Mouse (Mus musculus): ENCODE results near the gene Ucp3. TPM values are rescaled to one million over a fixed set of nuclear protein-coding genes. Genes with fewer than 3 reads are reported as not detected.

Gene Ucp3
- polyA plus RNA-seq, 1 experiment from 2014 or later, result not detected

DNA sequence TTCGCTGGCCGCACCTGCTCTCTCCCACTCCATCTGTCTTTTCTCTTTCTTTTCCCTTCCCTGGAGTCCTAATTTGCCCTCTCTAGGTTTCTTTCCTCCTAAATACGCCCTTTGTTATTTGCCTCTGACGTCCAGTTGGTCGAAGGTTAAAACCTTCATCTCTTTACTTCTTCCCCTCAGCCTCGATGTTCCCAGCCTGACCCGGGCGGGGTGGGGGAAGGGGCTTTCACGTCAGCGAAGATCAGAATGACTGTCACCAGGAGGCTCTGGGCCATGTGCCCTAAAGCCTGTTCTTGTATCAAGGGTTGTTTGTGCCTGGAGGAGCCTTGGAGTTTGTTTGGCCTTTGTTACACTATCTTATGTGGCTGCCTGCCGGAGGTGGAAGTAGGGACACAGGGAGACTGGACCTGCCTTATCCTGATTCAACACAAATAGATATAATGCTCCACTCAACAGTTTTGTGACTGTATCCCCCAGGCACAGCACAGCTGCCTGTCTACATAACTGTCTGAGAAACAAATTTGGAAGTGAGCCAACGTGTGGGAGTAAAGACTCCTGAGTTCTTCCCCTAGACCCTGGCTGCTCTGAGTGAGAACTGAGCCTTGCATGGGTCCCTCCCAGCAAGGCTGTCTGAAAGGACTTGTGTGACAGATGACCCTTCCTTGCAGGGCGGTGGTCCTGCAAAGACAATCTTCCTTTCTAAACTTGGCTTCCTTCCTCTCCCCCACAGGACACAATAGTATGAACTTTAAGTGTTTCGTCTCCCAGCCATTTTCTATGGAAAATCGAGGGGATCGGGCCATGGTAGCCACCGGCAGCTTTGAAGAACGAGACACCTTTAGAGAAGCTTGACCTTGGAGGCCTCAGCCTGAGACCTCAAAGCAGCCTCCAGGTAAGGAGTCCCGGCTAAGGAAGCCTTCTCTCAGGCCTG is 21.0 kb downstream of the Ucp3 start:
- Histone ChIP-seq H3K4me2 (ENCODE audit: low read length) (peak overlapping the region; percentile 87), H3K9me3 (ENCODE audit: control insufficient read depth, low read length) (no peaks in the 10 kb centered on the region), H3K27ac (ENCODE audit: low read depth) (peak overlapping the region; percentile 55; the same call in 1 of the 2 replicates), H3K27me3 (replicated peaks; ENCODE audit: control insufficient read depth, insufficient read depth, low read length) (no peaks in the 10 kb centered on the region), H3K4me1 (replicated peaks; ENCODE audit: control insufficient read depth, insufficient read depth, low read length) (peaks cover 41% of the 10 kb centered on the region), H3K36me3 (ENCODE audit: control insufficient read depth, insufficient read depth, low read length) (peaks cover 19% of the 10 kb centered on the region), H3K4me3 (ENCODE audit: low read depth, low read length) (peak overlapping the region; percentile 43), H3K9ac (ENCODE audit: low read length) (peak overlapping the region; percentile 38)
- no peak for ATAC-seq (replicated peaks; ENCODE audit: low FRiP score, low TSS enrichment, low read depth)
- DNase-seq (ENCODE audit: low spot score), result peak; percentile 77
- 29% methylated on average over 19 of the region's 19 CpGs for WGBS

DNA sequence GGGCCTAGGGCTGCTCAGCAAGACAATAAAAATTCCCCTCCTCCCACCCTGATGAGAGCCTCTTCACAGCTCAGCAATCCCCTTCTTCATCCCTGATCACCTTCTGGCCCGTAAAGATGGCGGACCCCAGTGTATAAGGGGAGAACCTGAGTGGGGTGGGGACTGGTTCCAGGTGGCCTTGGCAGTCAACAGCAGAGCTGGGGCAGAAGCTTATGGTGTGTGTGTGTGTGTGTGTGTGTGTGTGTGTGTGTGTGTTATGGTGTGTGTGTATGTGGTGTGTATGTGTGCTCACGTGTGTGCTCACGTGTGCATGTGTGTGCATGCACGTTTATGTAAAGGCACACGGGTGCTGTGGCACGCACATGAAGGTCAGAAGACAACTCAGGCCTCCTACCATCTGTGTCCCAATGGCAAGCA is 21.6 kb downstream of the Ucp3 start:
- 86% methylated on average over 7 of the region's 7 CpGs for WGBS
- no peak for ATAC-seq (replicated peaks; ENCODE audit: low FRiP score, low TSS enrichment, low read depth)

DNA sequence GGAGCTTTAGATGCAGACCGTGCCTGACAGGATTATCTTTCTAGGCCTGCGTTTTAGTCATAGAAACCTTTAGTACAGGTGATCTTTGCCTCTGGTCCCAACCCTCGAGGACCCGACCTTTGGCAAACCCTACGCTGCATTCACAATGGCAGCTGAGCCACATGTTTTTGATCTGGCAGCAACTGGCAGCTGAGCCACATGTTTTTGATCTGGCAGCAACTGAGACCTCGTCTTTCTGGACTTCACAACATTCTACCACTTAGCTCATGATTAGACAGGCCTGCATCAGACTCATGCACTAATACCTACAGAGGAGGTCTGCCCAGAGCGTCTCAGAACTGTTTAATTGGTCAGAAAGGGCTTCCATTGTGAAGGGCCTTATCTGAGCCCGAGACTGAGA is 22.3 kb downstream of the Ucp3 start:
- peaks cover 26% of the 10 kb centered on the region for H3K36me3 ChIP-seq (ENCODE audit: control insufficient read depth, insufficient read depth, low read length)
- ATAC-seq (replicated peaks; ENCODE audit: low FRiP score, low TSS enrichment, low read depth) (no peak), DNase-seq (ENCODE audit: low spot score) (no peak)
- peaks cover 39% of the 10 kb centered on the region for H3K4me1 ChIP-seq (replicated peaks; ENCODE audit: control insufficient read depth, insufficient read depth, low read length)
- H3K4me2 ChIP-seq (ENCODE audit: low read length), result peak overlapping the region; percentile 87
- H3K27ac ChIP-seq (ENCODE audit: low read depth), result peak overlapping the region; percentile 69
- WGBS, result 43% methylated on average over 8 of the region's 8 CpGs
- H3K27me3 ChIP-seq (replicated peaks; ENCODE audit: control insufficient read depth, insufficient read depth, low read length), result no peaks in the 10 kb centered on the region
- H3K9me3 ChIP-seq (ENCODE audit: control insufficient read depth, low read length), result no peaks in the 10 kb centered on the region
- peak overlapping the region; percentile 17 for H3K4me3 ChIP-seq (ENCODE audit: low read depth, low read length)
- H3K9ac ChIP-seq (ENCODE audit: low read length), result 0 out of 2 replicates have a peak overlapping the region, but pooled peaks have one; percentile 14

More for the DNA sequence above, 21.6 kb downstream of the Ucp3 start:
- Histone ChIP-seq H3K9ac (ENCODE audit: low read length) (0 out of 2 replicates have a peak overlapping the region, but pooled peaks have one; percentile 11), H3K4me2 (ENCODE audit: low read length) (peak overlapping the region; percentile 87), H3K27me3 (replicated peaks; ENCODE audit: control insufficient read depth, insufficient read depth, low read length) (no peaks in the 10 kb centered on the region), H3K27ac (ENCODE audit: low read depth) (0 out of 2 replicates have a peak overlapping the region, but pooled peaks have one; percentile 55), H3K4me1 (replicated peaks; ENCODE audit: control insufficient read depth, insufficient read depth, low read length) (peaks cover 39% of the 10 kb centered on the region), H3K4me3 (ENCODE audit: low read depth, low read length) (peak overlapping the region; percentile 43), H3K9me3 (ENCODE audit: control insufficient read depth, low read length) (no peaks in the 10 kb centered on the region), H3K36me3 (ENCODE audit: control insufficient read depth, insufficient read depth, low read length) (peaks cover 25% of the 10 kb centered on the region)
- no peak for DNase-seq (ENCODE audit: low spot score)

DNA sequence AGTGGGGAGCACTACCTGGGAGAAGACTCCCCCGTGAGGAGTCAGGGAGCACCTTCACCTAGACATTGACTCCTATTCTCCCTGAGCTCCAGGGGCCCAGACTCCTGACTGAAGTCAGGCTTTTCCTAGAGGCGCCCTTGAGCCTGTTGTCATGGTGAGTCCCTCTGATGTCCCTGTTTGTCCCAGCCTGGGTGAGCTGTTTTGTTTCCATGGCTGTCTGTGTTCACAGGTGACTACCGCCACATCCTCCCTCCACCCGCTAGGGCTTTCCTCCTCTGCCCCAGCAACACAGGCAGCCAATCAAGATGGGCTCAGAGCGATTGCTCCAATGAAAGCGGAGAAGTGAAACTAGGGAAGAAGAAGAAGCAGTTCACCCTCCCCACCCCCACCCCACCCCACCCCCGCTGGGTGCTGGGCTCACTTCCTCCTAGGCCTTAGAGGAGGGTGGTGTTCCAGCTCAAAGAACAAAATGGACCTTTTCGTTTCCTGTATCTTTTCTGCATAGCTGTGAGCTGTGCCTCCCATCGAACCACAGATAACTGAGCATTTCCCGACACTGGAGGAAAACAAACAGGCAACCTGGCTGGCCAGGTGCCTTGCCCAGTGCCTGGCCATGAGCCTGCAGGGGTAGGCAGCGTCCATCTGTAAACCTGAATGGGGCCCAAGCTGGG is 22.9 kb downstream of the Ucp3 start:
- peak overlapping the region; percentile 17 for H3K4me3 ChIP-seq (ENCODE audit: low read depth, low read length)
- ATAC-seq (replicated peaks; ENCODE audit: low FRiP score, low TSS enrichment, low read depth) (peak; percentile 54), DNase-seq (ENCODE audit: low spot score) (peak; percentile 80)
- peaks cover 39% of the 10 kb centered on the region for H3K4me1 ChIP-seq (replicated peaks; ENCODE audit: control insufficient read depth, insufficient read depth, low read length)
- no peaks in the 10 kb centered on the region for H3K27me3 ChIP-seq (replicated peaks; ENCODE audit: control insufficient read depth, insufficient read depth, low read length)
- H3K36me3 ChIP-seq (ENCODE audit: control insufficient read depth, insufficient read depth, low read length), result peaks cover 26% of the 10 kb centered on the region
- H3K27ac ChIP-seq (ENCODE audit: low read depth), result peak overlapping the region; percentile 69
- 19% methylated on average over 11 of the region's 11 CpGs for WGBS
- peak overlapping the region; percentile 16; the same call in 1 of the 2 replicates for H3K9ac ChIP-seq (ENCODE audit: low read length)
- H3K9me3 ChIP-seq (ENCODE audit: control insufficient read depth, low read length), result no peaks in the 10 kb centered on the region
- H3K4me2 ChIP-seq (ENCODE audit: low read length), result peak overlapping the region; percentile 87

DNA sequence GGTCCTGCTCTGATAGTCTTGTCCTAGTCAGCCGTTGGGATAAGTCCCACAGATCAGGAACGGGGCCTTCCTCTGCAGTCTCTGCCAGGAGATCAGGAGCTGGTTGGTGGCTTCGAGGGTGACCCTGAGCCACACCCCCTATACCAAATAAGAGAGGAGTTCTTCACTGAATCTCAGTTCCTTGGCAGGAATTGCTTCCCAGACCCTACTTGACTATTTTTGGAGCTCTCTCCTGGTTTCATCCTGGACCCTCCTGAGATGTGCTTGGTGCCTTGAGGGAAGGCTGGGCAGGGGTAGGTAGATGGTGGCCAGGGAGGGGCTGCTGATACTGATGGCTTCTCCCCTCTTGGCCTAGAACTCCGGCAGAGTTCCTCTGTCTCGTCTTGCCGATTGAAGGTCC is 23.6 kb downstream of the Ucp3 start:
- H3K27me3 ChIP-seq (replicated peaks; ENCODE audit: control insufficient read depth, insufficient read depth, low read length), result no peaks in the 10 kb centered on the region
- ATAC-seq (replicated peaks; ENCODE audit: low FRiP score, low TSS enrichment, low read depth) (no peak), DNase-seq (ENCODE audit: low spot score) (no peak)
- H3K4me2 ChIP-seq (ENCODE audit: low read length), result peak overlapping the region; percentile 87
- no peak overlapping the region for H3K4me3 ChIP-seq (ENCODE audit: low read depth, low read length)
- H3K9ac ChIP-seq (ENCODE audit: low read length), result peak overlapping the region; percentile 16; the same call in 1 of the 2 replicates
- no peaks in the 10 kb centered on the region for H3K9me3 ChIP-seq (ENCODE audit: control insufficient read depth, low read length)
- WGBS, result 71% methylated on average over 6 of the region's 6 CpGs
- H3K4me1 ChIP-seq (replicated peaks; ENCODE audit: control insufficient read depth, insufficient read depth, low read length), result peaks cover 39% of the 10 kb centered on the region
- peak overlapping the region; percentile 69 for H3K27ac ChIP-seq (ENCODE audit: low read depth)
- peaks cover 26% of the 10 kb centered on the region for H3K36me3 ChIP-seq (ENCODE audit: control insufficient read depth, insufficient read depth, low read length)

DNA sequence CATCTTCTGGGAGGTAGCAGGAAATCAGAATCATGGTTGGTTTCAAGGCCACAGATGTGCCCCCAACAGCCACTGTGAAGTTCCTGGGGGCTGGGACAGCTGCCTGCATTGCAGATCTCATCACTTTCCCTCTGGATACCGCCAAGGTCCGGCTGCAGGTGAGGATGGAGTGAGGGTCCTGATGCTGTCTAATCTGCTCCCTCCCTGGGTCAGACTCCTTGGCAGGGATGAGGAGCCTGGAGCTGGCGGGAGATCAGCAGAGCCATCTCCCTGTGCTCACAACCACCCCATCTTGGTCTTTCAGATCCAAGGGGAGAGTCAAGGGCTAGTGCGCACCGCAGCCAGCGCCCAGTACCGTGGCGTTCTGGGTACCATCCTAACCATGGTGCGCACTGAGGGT is 24.0 kb downstream of the Ucp3 start:
- 97% methylated on average over 9 of the region's 9 CpGs for WGBS
- Histone ChIP-seq H3K27me3 (replicated peaks; ENCODE audit: control insufficient read depth, insufficient read depth, low read length) (no peaks in the 10 kb centered on the region), H3K4me3 (ENCODE audit: low read depth, low read length) (no peak overlapping the region), H3K9ac (ENCODE audit: low read length) (no peak overlapping the region), H3K4me1 (replicated peaks; ENCODE audit: control insufficient read depth, insufficient read depth, low read length) (peaks cover 39% of the 10 kb centered on the region), H3K36me3 (ENCODE audit: control insufficient read depth, insufficient read depth, low read length) (peaks cover 26% of the 10 kb centered on the region), H3K4me2 (ENCODE audit: low read length) (no peak overlapping the region), H3K27ac (ENCODE audit: low read depth) (no peak overlapping the region), H3K9me3 (ENCODE audit: control insufficient read depth, low read length) (no peaks in the 10 kb centered on the region)
- DNase-seq (ENCODE audit: low spot score), result no peak
- ATAC-seq (replicated peaks; ENCODE audit: low FRiP score, low TSS enrichment, low read depth), result no peak

DNA sequence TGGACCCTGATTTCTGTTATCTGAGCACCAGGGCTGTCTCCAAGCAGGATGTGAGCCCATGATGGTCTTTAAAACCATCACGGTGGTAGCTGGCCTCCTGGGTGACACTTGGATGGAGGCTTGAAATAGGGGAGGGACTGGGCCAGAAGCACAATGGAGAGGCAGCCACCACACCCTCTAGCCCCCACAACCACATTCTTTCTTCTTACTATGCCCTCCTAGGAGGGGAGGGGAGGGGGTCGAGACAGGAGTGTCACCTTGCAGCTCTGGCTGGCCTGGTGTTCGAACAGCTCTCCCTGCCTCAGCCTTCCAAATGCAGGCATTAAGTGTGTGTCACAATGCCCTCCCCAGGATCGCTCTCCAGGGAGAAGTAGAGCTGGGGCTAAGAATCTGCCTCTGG is 24.6 kb downstream of the Ucp3 start:
- DNase-seq (ENCODE audit: low spot score) (no peak), ATAC-seq (replicated peaks; ENCODE audit: low FRiP score, low TSS enrichment, low read depth) (no peak)
- 80% methylated on average over 4 of the region's 4 CpGs for WGBS
- peaks cover 36% of the 10 kb centered on the region for H3K4me1 ChIP-seq (replicated peaks; ENCODE audit: control insufficient read depth, insufficient read depth, low read length)
- H3K4me3 ChIP-seq (ENCODE audit: low read depth, low read length), result no peak overlapping the region
- no peaks in the 10 kb centered on the region for H3K9me3 ChIP-seq (ENCODE audit: control insufficient read depth, low read length)
- H3K4me2 ChIP-seq (ENCODE audit: low read length), result no peak overlapping the region
- peaks cover 26% of the 10 kb centered on the region for H3K36me3 ChIP-seq (ENCODE audit: control insufficient read depth, insufficient read depth, low read length)
- H3K27me3 ChIP-seq (replicated peaks; ENCODE audit: control insufficient read depth, insufficient read depth, low read length), result no peaks in the 10 kb centered on the region
- no peak overlapping the region for H3K27ac ChIP-seq (ENCODE audit: low read depth)
- H3K9ac ChIP-seq (ENCODE audit: low read length), result no peak overlapping the region

DNA sequence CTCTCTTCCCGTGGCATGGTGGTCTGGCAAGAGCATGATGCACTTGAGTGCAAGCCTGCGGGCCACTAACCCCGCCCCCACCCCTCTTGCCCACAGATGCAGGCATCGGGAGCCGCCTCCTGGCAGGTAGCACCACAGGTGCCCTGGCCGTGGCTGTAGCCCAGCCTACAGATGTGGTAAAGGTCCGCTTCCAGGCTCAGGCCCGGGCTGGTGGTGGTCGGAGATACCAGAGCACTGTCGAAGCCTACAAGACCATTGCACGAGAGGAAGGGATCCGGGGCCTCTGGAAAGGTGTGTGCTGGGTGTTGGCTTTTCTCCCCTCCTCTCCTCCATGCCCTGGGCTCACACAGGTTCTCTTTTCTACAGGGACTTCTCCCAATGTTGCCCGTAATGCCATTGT is 25.2 kb downstream of the Ucp3 start:
- Histone ChIP-seq H3K9ac (ENCODE audit: low read length) (no peak overlapping the region), H3K4me3 (ENCODE audit: low read depth, low read length) (no peak overlapping the region), H3K4me1 (replicated peaks; ENCODE audit: control insufficient read depth, insufficient read depth, low read length) (peaks cover 31% of the 10 kb centered on the region), H3K4me2 (ENCODE audit: low read length) (no peak overlapping the region), H3K36me3 (ENCODE audit: control insufficient read depth, insufficient read depth, low read length) (peaks cover 26% of the 10 kb centered on the region), H3K9me3 (ENCODE audit: control insufficient read depth, low read length) (no peaks in the 10 kb centered on the region), H3K27me3 (replicated peaks; ENCODE audit: control insufficient read depth, insufficient read depth, low read length) (no peaks in the 10 kb centered on the region), H3K27ac (ENCODE audit: low read depth) (no peak overlapping the region)
- WGBS, result 89% methylated on average over 13 of the region's 13 CpGs
- ATAC-seq (replicated peaks; ENCODE audit: low FRiP score, low TSS enrichment, low read depth) (no peak), DNase-seq (ENCODE audit: low spot score) (no peak)

All from intestine, embryonic 14.5 days (tissue).